Mouse (Mus musculus) right cerebral cortex, postnatal 25 days (tissue): ENCODE measurements around the gene Trat1.

ENCODE experiments used
- DNase-seq: peaks from one replicate; pipeline ENCODE4 v3.0.0; 2022

Gene Trat1

DNA sequence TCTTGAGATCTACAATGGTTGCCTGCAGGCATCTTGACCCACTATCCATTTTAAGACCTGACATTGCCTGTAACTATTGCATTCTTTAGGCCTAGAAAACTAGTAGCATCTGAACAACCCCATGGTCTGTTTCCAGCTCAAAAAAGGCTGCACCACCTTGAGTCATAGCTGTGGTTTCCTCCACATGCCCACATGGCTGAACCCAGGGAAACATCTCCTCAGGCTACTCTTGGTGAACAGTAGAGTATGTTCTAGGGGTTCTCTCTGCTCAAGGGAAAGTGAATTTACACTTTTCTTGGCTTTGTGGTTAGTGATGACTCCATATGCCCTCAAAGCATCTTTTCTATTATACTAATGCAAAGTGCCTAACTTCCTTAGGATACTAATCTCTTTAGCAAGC, 55.5 kb downstream of the Trat1 start:
- DNase-seq: no peak

DNA sequence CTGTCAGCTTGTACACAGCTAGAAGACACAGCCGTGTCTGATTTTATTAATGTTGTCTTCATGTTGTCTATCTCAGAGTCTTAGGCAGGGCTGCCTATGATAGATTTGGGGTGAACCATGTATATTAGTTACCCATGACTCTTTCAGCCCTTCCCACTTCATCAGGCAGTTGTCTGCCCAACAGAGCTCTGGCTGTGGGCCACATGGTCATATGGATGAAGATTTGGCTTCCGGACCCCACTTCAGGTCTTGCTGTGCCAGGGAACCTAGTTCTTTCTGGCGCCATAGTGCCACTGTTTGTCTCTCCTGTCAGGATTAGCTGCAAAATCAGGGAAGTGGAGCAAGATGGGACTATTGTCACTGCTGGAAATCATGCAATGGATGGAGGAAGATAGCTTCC, 69.9 kb downstream of the Trat1 start:
- no peak for DNase-seq
